Mouse (Mus musculus) midbrain, embryonic 11.5 days (tissue): ENCODE data around the gene Slc7a15. TPM values are rescaled to one million over a fixed set of nuclear protein-coding genes. Genes with fewer than 3 reads are reported as not detected.

ENCODE experiments used
- ATAC-seq: fragments of 200-750 bp; cut with Nextera tagmentation; 2 replicates; pipeline ENCODE4 v1.8.0; 2017; ENCODE audit warnings: moderate TSS enrichment, moderate library complexity; ENCODE audit not compliant: low FRiP score
- DNase-seq: peaks from one replicate; pipeline ENCODE4 v3.0.0; 2015; ENCODE audit warnings: low spot score; ENCODE audit errors: missing footprints
- H3K27ac ChIP-seq: fragments of 300-500 bp; sonication (generic); 2 replicates; pipeline ENCODE4 v1.5.1; 2014; ENCODE audit warnings: low read depth, low read length
- H3K27me3 ChIP-seq: fragments of 300-500 bp; sonication (generic); 2 replicates; pipeline ENCODE4 v1.6.1; 2014; ENCODE audit warnings: mild to moderate bottlenecking, low read length, moderate library complexity, mixed read lengths; ENCODE audit not compliant: control insufficient read depth, insufficient read depth
- H3K36me3 ChIP-seq: fragments of 300-500 bp; sonication (generic); 2 replicates; pipeline ENCODE4 v1.6.1; 2014; ENCODE audit warnings: mild to moderate bottlenecking, low read length, moderate library complexity, mixed read lengths; ENCODE audit not compliant: control insufficient read depth, insufficient read depth
- H3K4me1 ChIP-seq: fragments of 300-500 bp; sonication (generic); 2 replicates; pipeline ENCODE4 v1.6.1; 2014; ENCODE audit warnings: low read length; ENCODE audit not compliant: control insufficient read depth, insufficient read depth
- H3K4me2 ChIP-seq: fragments of 300-500 bp; sonication (generic); 2 replicates; pipeline ENCODE4 v1.6.1; 2014; ENCODE audit warnings: mild to moderate bottlenecking, moderate library complexity
- H3K4me3 ChIP-seq: fragments of 300-500 bp; sonication (generic); 2 replicates; pipeline ENCODE4 v1.5.1; 2014; ENCODE audit warnings: low read depth, low read length
- H3K9ac ChIP-seq: fragments of 300-500 bp; sonication (generic); 2 replicates; pipeline ENCODE4 v1.6.1; 2014; ENCODE audit warnings: low read length
- H3K9me3 ChIP-seq: fragments of 300-500 bp; sonication (generic); 2 replicates; pipeline ENCODE4 v1.6.1; 2016; ENCODE audit warnings: low read length; ENCODE audit not compliant: control insufficient read depth
- WGBS: fragments of 180-500 bp; shearing (Covaris S2); extraction: QIAGEN DNeasy Blood & Tissue Kit; methylation state at CpG from one replicate; pipeline ENCODE4 v1.1.7; 2014; 5-methylcytosine and 5-hydroxymethylcytosine counted together
- polyA plus RNA-seq: library from polyadenylated mRNA; unstranded; fragments of >200 nt; fragmentation: Nextera tagmentation; extraction: Ambion mirVana; gene quantifications from 2 replicates; pipeline ENCODE4 v1.2.1, GENCODE M21; 2014

The Slc7a15 gene
- polyA plus RNA-seq, 1 experiment from 2014 or later: not detected

DNA sequence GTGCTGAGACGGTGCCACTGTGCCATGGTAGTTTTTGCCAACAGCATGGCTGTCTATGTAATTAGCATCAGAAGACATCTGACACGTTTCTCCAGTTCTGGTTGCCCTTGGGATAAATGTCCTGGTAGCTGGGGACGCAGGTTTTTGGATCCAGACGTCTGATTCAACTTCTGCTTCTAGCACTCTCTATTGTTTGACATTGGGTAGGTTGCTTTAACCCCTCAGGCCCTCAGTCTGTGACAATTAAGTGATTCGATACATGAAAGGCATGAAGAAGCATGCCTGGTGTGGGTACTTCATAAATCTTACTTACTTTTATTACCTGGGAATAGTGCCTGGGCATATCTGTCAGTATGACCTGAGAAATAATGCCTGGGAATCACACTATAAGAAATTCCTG is 74.8 kb downstream of the Slc7a15 start:
- H3K27ac ChIP-seq: no peak overlapping the region
- ATAC-seq (no peak), DNase-seq (no peak)
- H3K9me3 ChIP-seq: no peaks in the 10 kb centered on the region
- WGBS: 66% methylated on average over 5 of the region's 5 CpGs
- no peak overlapping the region for H3K4me2 ChIP-seq
- no peak overlapping the region for H3K9ac ChIP-seq
- no peaks in the 10 kb centered on the region for H3K4me1 ChIP-seq
- H3K4me3 ChIP-seq: no peak overlapping the region
- no peaks in the 10 kb centered on the region for H3K36me3 ChIP-seq
- H3K27me3 ChIP-seq: no peaks in the 10 kb centered on the region

DNA sequence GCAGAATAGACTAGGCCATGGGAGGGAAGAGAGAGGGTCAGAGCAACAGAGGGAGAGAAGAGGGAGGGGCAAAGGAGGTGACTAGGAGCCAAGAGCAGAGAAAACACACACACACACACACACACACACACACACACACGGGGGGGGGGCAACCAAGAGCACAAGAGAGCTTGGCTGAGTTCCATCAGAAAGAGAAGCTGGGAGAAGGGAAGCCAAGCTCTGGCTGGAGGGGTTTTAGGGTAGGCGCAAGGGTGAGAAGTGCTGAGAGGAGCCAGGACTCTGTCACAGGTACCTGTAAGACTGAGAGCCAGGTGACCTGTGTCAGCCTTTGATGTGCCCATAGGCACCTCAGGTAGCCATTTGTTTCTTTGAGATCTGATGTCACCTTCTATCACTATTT is 76.2 kb downstream of the Slc7a15 start:
- no peak for ATAC-seq
- Histone ChIP-seq H3K9me3 (no peaks in the 10 kb centered on the region), H3K4me2 (no peak overlapping the region), H3K27me3 (no peaks in the 10 kb centered on the region), H3K36me3 (no peaks in the 10 kb centered on the region), H3K27ac (no peak overlapping the region), H3K9ac (no peak overlapping the region), H3K4me3 (no peak overlapping the region), H3K4me1 (no peaks in the 10 kb centered on the region)
- DNase-seq: no peak
- WGBS: 65% methylated on average over 2 of the region's 2 CpGs

DNA sequence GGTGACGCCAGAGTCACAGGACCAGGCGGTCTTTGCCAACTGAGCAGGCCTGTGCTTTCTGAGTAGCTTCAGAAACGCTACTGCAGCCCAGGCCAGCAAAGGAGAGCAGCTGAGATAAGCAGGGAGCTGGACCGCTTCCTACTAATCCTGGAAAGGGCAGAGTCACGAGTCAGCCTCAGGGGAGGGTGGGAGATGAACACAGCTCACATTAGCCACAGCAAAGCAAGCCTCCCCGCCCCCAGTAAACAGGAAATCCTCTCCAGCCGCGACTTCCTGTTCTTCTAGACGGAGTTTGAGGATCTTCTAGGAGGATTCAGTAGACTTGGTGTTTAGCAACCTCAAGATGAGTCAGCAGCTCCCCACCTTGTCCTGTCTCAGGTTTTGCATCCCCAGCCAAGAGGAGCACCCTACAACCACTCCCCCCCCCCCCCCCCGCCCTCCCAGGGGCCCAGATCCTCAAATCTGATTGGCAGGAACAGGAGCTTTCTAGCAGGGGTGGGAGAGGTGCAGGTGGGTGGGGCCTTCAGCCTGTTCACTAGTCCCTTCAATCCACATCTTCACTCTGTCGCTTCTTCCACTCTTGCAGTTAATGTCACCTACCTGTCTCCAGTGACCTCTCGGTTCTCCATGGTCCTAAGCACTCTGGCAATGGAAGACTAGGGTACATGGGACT is 77.4 kb downstream of the Slc7a15 start:
- no peaks in the 10 kb centered on the region for H3K27me3 ChIP-seq
- DNase-seq (no peak), ATAC-seq (0 out of 2 replicates have a peak, but pooled peaks have one; percentile 27)
- no peak overlapping the region for H3K27ac ChIP-seq
- WGBS: 56% methylated on average over 12 of the region's 12 CpGs
- no peak overlapping the region for H3K9ac ChIP-seq
- no peak overlapping the region for H3K4me2 ChIP-seq
- H3K9me3 ChIP-seq: no peaks in the 10 kb centered on the region
- no peaks in the 10 kb centered on the region for H3K4me1 ChIP-seq
- H3K4me3 ChIP-seq: no peak overlapping the region
- no peaks in the 10 kb centered on the region for H3K36me3 ChIP-seq

DNA sequence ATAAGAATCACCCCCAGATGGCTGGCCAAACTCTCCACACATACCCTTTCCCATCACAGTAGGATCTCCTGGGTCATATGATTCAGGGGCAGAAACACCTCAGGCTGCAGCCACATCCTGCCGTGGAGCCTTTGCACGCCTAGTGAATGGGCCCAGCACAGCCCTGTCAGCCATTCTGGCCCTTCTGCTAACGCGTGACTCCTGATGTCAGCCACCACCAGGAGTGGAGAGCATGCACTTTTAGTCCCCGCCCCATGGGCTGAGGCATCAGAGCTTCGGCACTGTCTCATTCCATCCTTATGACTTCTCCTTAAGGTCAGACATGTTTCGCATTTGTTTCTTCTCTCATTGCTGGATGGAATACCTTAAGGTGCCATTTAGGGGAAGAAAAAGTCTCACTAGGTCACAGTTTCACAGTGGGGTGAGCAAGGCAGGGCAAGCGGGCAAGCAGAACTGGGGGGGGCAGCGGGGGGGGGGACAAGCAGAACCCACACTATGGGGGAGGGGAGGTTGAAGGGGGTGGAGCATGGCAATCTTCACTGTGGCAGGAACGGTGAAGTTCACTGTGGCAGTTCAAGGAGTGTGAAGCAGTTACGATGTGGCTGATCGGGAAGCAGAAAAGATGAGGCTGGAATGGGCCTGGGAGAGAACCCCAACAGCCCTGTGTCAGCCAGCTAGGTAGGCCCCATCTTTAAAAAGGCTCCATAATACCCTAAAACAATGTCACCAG is 79.3 kb downstream of the Slc7a15 start:
- Histone ChIP-seq H3K9ac (no peak overlapping the region), H3K4me1 (no peaks in the 10 kb centered on the region), H3K27me3 (no peaks in the 10 kb centered on the region), H3K9me3 (no peaks in the 10 kb centered on the region), H3K4me3 (no peak overlapping the region), H3K4me2 (no peak overlapping the region), H3K27ac (no peak overlapping the region), H3K36me3 (no peaks in the 10 kb centered on the region)
- 74% methylated on average over 12 of the region's 12 CpGs for WGBS
- no peak for DNase-seq
- no peak for ATAC-seq

DNA sequence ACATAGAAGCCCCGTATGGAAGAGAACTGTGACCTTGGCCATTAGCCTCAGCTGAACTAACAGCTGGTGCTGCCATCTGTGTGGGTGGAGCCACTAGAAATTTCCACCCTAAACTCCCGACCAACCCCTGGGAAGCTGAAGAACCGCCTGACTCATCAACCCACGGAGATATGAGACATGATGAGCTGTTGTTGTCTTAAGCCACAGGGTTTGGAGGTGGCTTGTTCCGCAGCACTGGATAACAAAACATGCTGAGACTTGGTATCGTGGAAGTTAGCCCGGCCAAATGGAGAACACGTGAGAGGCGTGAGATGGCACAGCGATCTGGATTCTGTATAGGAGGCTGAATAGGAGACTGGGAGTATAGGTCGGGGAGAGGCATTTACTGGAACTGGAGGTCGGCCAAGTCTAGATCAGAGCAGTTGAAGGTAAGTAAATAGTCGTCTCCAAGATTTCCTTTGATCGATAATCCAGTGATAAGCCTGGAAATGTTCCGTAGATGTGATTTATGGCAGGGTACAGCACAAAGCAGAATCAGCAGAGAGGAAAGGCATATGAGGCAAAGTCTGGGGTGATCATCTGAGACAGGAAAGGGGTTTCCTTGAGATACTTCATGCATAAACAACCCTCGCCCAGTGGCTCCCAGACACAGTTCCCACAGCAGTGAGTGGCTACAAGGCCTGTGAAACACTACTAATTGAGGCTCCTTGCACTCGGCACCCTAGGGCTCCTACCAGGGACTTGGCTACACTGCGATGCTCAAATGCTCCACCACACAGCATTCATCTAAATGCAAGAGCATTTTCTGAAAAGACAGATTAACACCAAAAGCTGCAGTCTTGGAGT is 87.6 kb downstream of the Slc7a15 start:
- Histone ChIP-seq H3K4me2 (no peak overlapping the region), H3K27ac (no peak overlapping the region), H3K36me3 (no peaks in the 10 kb centered on the region), H3K9me3 (no peaks in the 10 kb centered on the region), H3K27me3 (no peaks in the 10 kb centered on the region), H3K4me1 (no peaks in the 10 kb centered on the region), H3K4me3 (no peak overlapping the region), H3K9ac (no peak overlapping the region)
- DNase-seq (no peak), ATAC-seq (no peak)
- 81% methylated on average over 18 of the region's 18 CpGs for WGBS

DNA sequence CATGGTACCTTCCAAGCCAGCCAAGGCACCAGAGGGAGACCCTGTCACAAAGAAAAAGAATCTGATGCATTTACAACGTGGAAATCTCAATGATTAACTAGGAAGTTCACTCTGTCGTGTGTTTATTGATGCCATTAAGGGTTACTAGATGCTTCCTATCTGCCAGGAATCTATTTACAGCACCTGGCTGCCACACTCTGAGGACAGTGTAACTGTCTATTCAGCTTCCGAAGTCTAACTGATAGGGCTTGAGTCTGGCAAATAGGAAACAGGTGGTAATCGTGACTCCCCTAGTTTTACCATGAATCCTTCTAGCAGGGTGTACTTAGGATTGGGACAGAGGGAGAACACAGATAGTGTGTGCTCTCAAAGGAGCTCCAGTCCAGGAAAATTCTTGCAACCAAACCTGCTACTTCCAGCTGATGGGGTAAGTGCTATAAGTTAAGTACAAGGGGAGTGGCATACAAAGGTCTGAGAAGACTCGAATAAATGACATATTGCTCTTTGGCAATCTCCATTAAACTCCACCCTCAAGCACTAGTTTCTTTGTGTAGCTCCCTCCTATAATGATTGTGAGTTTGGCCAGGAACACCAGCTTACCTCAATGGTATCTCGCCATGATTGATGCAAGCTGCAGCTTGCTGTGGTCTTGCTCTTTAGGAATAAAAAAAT is 88.4 kb downstream of the Slc7a15 start:
- ATAC-seq (no peak), DNase-seq (no peak)
- Histone ChIP-seq H3K9me3 (no peaks in the 10 kb centered on the region), H3K36me3 (no peaks in the 10 kb centered on the region), H3K4me1 (no peaks in the 10 kb centered on the region), H3K27ac (no peak overlapping the region), H3K4me3 (no peak overlapping the region), H3K27me3 (no peaks in the 10 kb centered on the region), H3K4me2 (no peak overlapping the region), H3K9ac (no peak overlapping the region)
- 83% methylated on average over 6 of the region's 6 CpGs for WGBS

DNA sequence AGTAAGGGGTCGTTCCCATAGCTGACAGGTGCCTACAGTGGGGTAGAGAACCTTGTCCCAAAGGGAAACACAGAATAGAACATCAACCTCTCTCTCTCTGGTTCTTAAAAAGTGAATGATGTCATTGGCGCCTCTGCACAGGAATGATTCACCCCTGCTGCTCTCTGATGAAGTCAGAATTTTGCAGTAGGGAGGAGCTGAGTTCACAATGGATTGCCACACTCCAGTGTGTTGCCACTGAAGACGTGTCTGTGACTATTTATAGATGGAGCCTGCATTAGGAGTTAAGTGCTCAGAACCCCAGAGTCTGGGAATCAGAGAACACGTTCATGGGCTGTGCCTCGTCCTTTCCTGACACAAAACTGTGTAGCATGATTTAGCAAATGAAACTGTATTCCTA is 89.2 kb downstream of the Slc7a15 start:
- Histone ChIP-seq H3K4me3 (no peak overlapping the region), H3K9me3 (no peaks in the 10 kb centered on the region), H3K4me1 (no peaks in the 10 kb centered on the region), H3K36me3 (no peaks in the 10 kb centered on the region), H3K27me3 (no peaks in the 10 kb centered on the region), H3K27ac (no peak overlapping the region), H3K4me2 (no peak overlapping the region), H3K9ac (no peak overlapping the region)
- ATAC-seq (no peak), DNase-seq (no peak)
- WGBS: 78% methylated on average over 5 of the region's 5 CpGs

DNA sequence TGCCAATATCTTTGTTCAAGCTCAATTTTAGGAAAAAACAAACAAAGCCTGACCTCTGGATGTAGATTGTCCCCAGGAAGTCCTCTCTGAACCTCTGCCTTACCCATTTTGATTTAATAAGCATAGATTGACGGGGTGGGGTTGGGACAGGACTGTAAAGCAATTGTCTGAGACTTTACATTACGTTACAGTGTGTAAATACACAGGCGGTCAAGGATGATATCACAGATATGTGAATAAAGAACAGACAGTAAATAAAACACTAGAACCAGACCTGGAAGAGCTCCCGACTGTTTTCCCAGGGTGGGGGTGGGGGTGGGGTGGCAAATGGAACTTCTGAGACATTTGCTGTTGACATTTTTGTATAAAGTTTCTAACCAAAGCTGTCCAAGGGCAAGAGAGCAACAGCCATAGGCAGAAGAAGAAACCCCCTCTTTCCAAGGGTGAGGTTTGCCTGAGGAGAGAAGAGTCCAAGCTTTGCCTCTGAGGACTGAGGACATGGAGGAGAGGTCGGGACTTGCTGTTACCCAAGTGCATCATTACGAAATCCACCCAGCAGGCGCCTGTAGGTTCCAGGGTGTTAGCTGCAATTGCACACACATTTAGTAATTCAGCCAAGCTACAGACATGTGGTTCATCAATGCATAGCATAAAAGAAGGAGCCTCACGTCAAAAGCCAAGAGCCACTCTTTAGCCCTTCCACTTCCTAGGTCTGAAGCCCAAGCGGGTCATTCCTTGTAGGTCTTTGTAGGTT is 91.7 kb downstream of the Slc7a15 start:
- Histone ChIP-seq H3K9me3 (no peaks in the 10 kb centered on the region), H3K4me1 (no peaks in the 10 kb centered on the region), H3K4me2 (no peak overlapping the region), H3K4me3 (no peak overlapping the region), H3K36me3 (no peaks in the 10 kb centered on the region), H3K9ac (no peak overlapping the region), H3K27me3 (no peaks in the 10 kb centered on the region), H3K27ac (no peak overlapping the region)
- WGBS: 78% methylated on average over 9 of the region's 9 CpGs
- DNase-seq (no peak), ATAC-seq (no peak)
